Mouse (Mus musculus) embryonic facial prominence, embryonic 10.5 days (tissue): ENCODE measurements around the gene Mamdc2. TPM values are rescaled to one million over a fixed set of nuclear protein-coding genes. Genes with fewer than 3 reads are reported as not detected.

Source experiments
- DNase-seq: peaks from one replicate; pipeline ENCODE4 v3.0.0-alpha.2; 2017; ENCODE audit warnings: low spot score
- H3K27ac ChIP-seq: fragments of 300-500 bp; sonication (generic); replicated peaks from 2 replicates; pipeline ENCODE4 v1.5.1; 2016; ENCODE audit warnings: mild to moderate bottlenecking
- H3K27me3 ChIP-seq: fragments of 300-500 bp; sonication (generic); replicated peaks from 2 replicates; pipeline ENCODE4 v1.6.1; 2016; ENCODE audit warnings: low read depth, mild to moderate bottlenecking; ENCODE audit not compliant: poor library complexity, severe bottlenecking
- H3K36me3 ChIP-seq: fragments of 300-500 bp; sonication (generic); replicated peaks from 2 replicates; pipeline ENCODE4 v1.6.1; 2016; ENCODE audit warnings: mild to moderate bottlenecking, moderate library complexity
- H3K4me1 ChIP-seq: fragments of 300-500 bp; sonication (generic); 2 replicates; pipeline ENCODE4 v1.6.1; 2016
- H3K4me3 ChIP-seq: fragments of 300-500 bp; sonication (generic); 2 replicates; pipeline ENCODE4 v1.5.1; 2016; ENCODE audit warnings: mild to moderate bottlenecking, moderate library complexity
- H3K9me3 ChIP-seq: fragments of 300-500 bp; sonication (generic); 2 replicates; pipeline ENCODE4 v1.6.1; 2016; ENCODE audit warnings: mild to moderate bottlenecking
- WGBS: fragments of 180-500 bp; shearing (Covaris S2); methylation state at CpG from one replicate; pipeline ENCODE4 v1.1.7; 2016; 5-methylcytosine and 5-hydroxymethylcytosine counted together
- polyA plus RNA-seq: library from polyadenylated mRNA; unstranded; fragments of >200 nt; fragmentation: Nextera tagmentation; extraction: Ambion mirVana; gene quantifications from 2 replicates; pipeline ENCODE4 v1.2.1, GENCODE M21; 2016

Gene Mamdc2
- polyA plus RNA-seq, 1 experiment from 2014 or later, result 1.2 TPM

GRCm38 (mm10) chr19:23349930-23350329 is 98.3 kb downstream of the Mamdc2 start:
- peaks cover 9% of the 10 kb centered on the region; the same call in 1 of the 2 replicates for H3K4me1 ChIP-seq
- no peak overlapping the region for H3K4me3 ChIP-seq
- no peaks in the 10 kb centered on the region for H3K9me3 ChIP-seq
- no peak for DNase-seq
- H3K27ac ChIP-seq, result no peak overlapping the region
- no peaks in the 10 kb centered on the region for H3K36me3 ChIP-seq
- no peaks in the 10 kb centered on the region for H3K27me3 ChIP-seq
- 84% methylated on average over 2 of the region's 2 CpGs for WGBS

- H3K27ac ChIP-seq, result no peak overlapping the region
- H3K27me3 ChIP-seq, result no peaks in the 10 kb centered on the region
- 90% methylated on average over 3 of the region's 3 CpGs for WGBS
- no peaks in the 10 kb centered on the region for H3K9me3 ChIP-seq
- H3K4me1 ChIP-seq, result no peaks in the 10 kb centered on the region
- no peak overlapping the region for H3K4me3 ChIP-seq
- DNase-seq, result no peak
- no peaks in the 10 kb centered on the region for H3K36me3 ChIP-seq
Measured at GRCm38 (mm10) chr19:23342782-23343181, 105.5 kb downstream of the Mamdc2 start.

- H3K4me1 ChIP-seq, result no peaks in the 10 kb centered on the region
- WGBS, result 93% methylated on average over 1 of the region's 1 CpGs
Measured at GRCm38 (mm10) chr19:23332883-23333282, 115.4 kb downstream of the Mamdc2 start.

GRCm38 (mm10) chr19:23330842-23331241 is 117.4 kb downstream of the Mamdc2 start:
- H3K27me3 ChIP-seq, result no peaks in the 10 kb centered on the region
- H3K9me3 ChIP-seq, result no peaks in the 10 kb centered on the region
- H3K36me3 ChIP-seq, result no peaks in the 10 kb centered on the region
- H3K27ac ChIP-seq, result no peak overlapping the region
- no peak overlapping the region for H3K4me3 ChIP-seq
- no peaks in the 10 kb centered on the region for H3K4me1 ChIP-seq
- no peak for DNase-seq
- WGBS, result 58% methylated on average over 6 of the region's 6 CpGs

More at GRCm38 (mm10) chr19:23332883-23333282, 115.4 kb downstream of the Mamdc2 start:
- no peak for DNase-seq
- no peaks in the 10 kb centered on the region for H3K36me3 ChIP-seq
- H3K9me3 ChIP-seq, result no peaks in the 10 kb centered on the region
- no peak overlapping the region for H3K27ac ChIP-seq
- no peak overlapping the region for H3K4me3 ChIP-seq
- H3K27me3 ChIP-seq, result no peaks in the 10 kb centered on the region

- Histone ChIP-seq H3K4me1 (no peaks in the 10 kb centered on the region), H3K9me3 (no peaks in the 10 kb centered on the region), H3K27me3 (no peaks in the 10 kb centered on the region), H3K4me3 (no peak overlapping the region), H3K36me3 (no peaks in the 10 kb centered on the region), H3K27ac (no peak overlapping the region)
- 89% methylated on average over 2 of the region's 2 CpGs for WGBS
- DNase-seq, result no peak
Measured at GRCm38 (mm10) chr19:23329346-23329745, 118.9 kb downstream of the Mamdc2 start.

- no peaks in the 10 kb centered on the region for H3K4me1 ChIP-seq
- H3K27me3 ChIP-seq, result no peaks in the 10 kb centered on the region
- H3K9me3 ChIP-seq, result no peaks in the 10 kb centered on the region
- H3K4me3 ChIP-seq, result no peak overlapping the region
- no peak overlapping the region for H3K27ac ChIP-seq
- DNase-seq, result no peak
- H3K36me3 ChIP-seq, result no peaks in the 10 kb centered on the region
- WGBS, result 93% methylated on average over 3 of the region's 3 CpGs
Measured at GRCm38 (mm10) chr19:23327056-23327640, 121.1 kb downstream of the Mamdc2 start.

- H3K27ac ChIP-seq, result no peak overlapping the region
- H3K9me3 ChIP-seq, result no peaks in the 10 kb centered on the region
- no peaks in the 10 kb centered on the region for H3K27me3 ChIP-seq
- 83% methylated on average over 3 of the region's 3 CpGs for WGBS
- no peaks in the 10 kb centered on the region for H3K36me3 ChIP-seq
- H3K4me1 ChIP-seq, result no peaks in the 10 kb centered on the region
- H3K4me3 ChIP-seq, result no peak overlapping the region
- DNase-seq, result no peak
Measured at GRCm38 (mm10) chr19:23323107-23323506, 125.1 kb downstream of the Mamdc2 start.

- H3K4me1 ChIP-seq, result no peaks in the 10 kb centered on the region
- no peak overlapping the region for H3K27ac ChIP-seq
- no peaks in the 10 kb centered on the region for H3K36me3 ChIP-seq
- H3K4me3 ChIP-seq, result no peak overlapping the region
- WGBS, result 89% methylated on average over 5 of the region's 5 CpGs
- no peaks in the 10 kb centered on the region for H3K9me3 ChIP-seq
- no peak for DNase-seq
- no peaks in the 10 kb centered on the region for H3K27me3 ChIP-seq
Measured at GRCm38 (mm10) chr19:23317989-23318358, 130.3 kb downstream of the Mamdc2 start.

GRCm38 (mm10) chr19:23317295-23317988 is 130.8 kb downstream of the Mamdc2 start:
- Histone ChIP-seq H3K4me3 (no peak overlapping the region), H3K27ac (no peak overlapping the region), H3K9me3 (no peaks in the 10 kb centered on the region), H3K36me3 (no peaks in the 10 kb centered on the region), H3K27me3 (no peaks in the 10 kb centered on the region), H3K4me1 (no peaks in the 10 kb centered on the region)
- DNase-seq, result no peak
- 81% methylated on average over 5 of the region's 5 CpGs for WGBS

GRCm38 (mm10) chr19:23316851-23317250 is 131.4 kb downstream of the Mamdc2 start:
- H3K4me1 ChIP-seq, result no peaks in the 10 kb centered on the region
- no peaks in the 10 kb centered on the region for H3K36me3 ChIP-seq
- no peak for DNase-seq
- no peak overlapping the region for H3K27ac ChIP-seq
- WGBS, result 93% methylated on average over 5 of the region's 5 CpGs
- H3K27me3 ChIP-seq, result no peaks in the 10 kb centered on the region
- H3K4me3 ChIP-seq, result no peak overlapping the region
- H3K9me3 ChIP-seq, result no peaks in the 10 kb centered on the region

GRCm38 (mm10) chr19:23309979-23310378 is 138.3 kb downstream of the Mamdc2 start:
- Histone ChIP-seq H3K36me3 (no peaks in the 10 kb centered on the region), H3K27ac (no peak overlapping the region)
- whole genome bisulfite sequencing, result 91% methylated on average over 2 of the region's 2 CpGs

GRCm38 (mm10) chr19:23306671-23307070 is 141.6 kb downstream of the Mamdc2 start:
- H3K36me3 ChIP-seq, result no peaks in the 10 kb centered on the region
- H3K4me1 ChIP-seq, result no peaks in the 10 kb centered on the region
- DNase-seq, result no peak
- no peak overlapping the region for H3K27ac ChIP-seq
- no peaks in the 10 kb centered on the region for H3K9me3 ChIP-seq
- WGBS, result 86% methylated on average over 7 of the region's 7 CpGs
- H3K4me3 ChIP-seq, result no peak overlapping the region
- H3K27me3 ChIP-seq, result no peaks in the 10 kb centered on the region

More at GRCm38 (mm10) chr19:23309979-23310378, 138.3 kb downstream of the Mamdc2 start:
- H3K4me3 ChIP-seq, result no peak overlapping the region
- no peaks in the 10 kb centered on the region for H3K4me1 ChIP-seq
- H3K27me3 ChIP-seq, result no peaks in the 10 kb centered on the region
- no peak for DNase-seq
- H3K9me3 ChIP-seq, result no peaks in the 10 kb centered on the region

- 95% methylated on average over 3 of the region's 3 CpGs for WGBS
- no peaks in the 10 kb centered on the region for H3K4me1 ChIP-seq
- H3K4me3 ChIP-seq, result no peak overlapping the region
- no peaks in the 10 kb centered on the region for H3K36me3 ChIP-seq
- no peaks in the 10 kb centered on the region for H3K27me3 ChIP-seq
- H3K9me3 ChIP-seq, result no peaks in the 10 kb centered on the region
- no peak for DNase-seq
- H3K27ac ChIP-seq, result no peak overlapping the region
Measured at GRCm38 (mm10) chr19:23299987-23300386, 148.3 kb downstream of the Mamdc2 start.
